Mouse (Mus musculus) B cell, adult 67 days (primary cell): Measurements from ENCODE around the gene Cdkn1a. TPM values are rescaled to one million over a fixed set of nuclear protein-coding genes. Genes with fewer than 3 reads are reported as not detected.

Experiments
- total RNA-seq, 2 experiments: library from RNA; stranded (reverse); gene quantifications; 4 replicates each; pipeline ENCODE4 v1.2.4; 2023

Gene Cdkn1a
- 1 to 10 TPM; 2.0 to 3.2 TPM for total RNA-seq

DNA sequence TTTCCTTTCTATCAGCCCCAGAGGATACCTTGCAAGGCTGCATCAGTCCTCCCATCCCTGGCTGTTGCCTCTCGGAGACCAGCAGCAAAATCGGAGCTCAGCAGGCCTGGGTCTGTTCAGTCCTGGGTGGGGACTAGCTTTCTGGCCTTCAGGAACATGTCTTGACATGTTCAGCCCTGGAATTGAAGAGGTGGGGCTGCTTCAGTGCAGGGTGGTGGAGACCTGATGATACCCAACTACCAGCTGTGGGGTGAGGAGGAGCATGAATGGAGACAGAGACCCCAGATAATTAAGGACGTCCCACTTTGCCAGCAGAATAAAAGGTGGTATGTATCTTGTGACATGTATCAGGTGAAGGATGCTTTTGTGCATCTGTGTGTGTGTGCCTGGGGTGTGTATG lies at the start of gene Cdkn1a:
Cdkn1a (plus strand) TSS at position 201 of the 400 bp plus-strand sequence.

GRCm38 (mm10) chr17:29113591-29114352 lies 23.0 kb downstream of the Cdkn1a start, which contains the start of gene Rab44:
Rab44 (plus strand) TSS chr17:29114145.

Other genes starting within 250 kb of the Cdkn1a start
- gene Pnpla1, start 232.6 kb upstream of the Cdkn1a start, total RNA-seq: under 1 TPM in 1 of 2 experiments, not detected in 1; 0.27 TPM
- gene 4930539E08Rik, start 175.7 kb upstream of the Cdkn1a start, total RNA-seq: under 1 TPM; 0.27 to 0.38 TPM
- not detected for gene Pxt1, start 147.1 kb upstream of the Cdkn1a start, total RNA-seq
- 10 to 100 TPM; 80.3 to 82.1 TPM for gene Kctd20, start 139.0 kb upstream of the Cdkn1a start, total RNA-seq
- 100 to 1,000 TPM; 204 to 207 TPM for gene Stk38, start 83.0 kb upstream of the Cdkn1a start, total RNA-seq
- 100 to 1,000 TPM; 517 to 573 TPM for gene Srsf3, start 58.3 kb upstream of the Cdkn1a start, total RNA-seq
- 1 to 10 TPM in 1 of 2 experiments, under 1 TPM in 1; 0.26 to 1.3 TPM for gene Rab44, start 23.2 kb downstream of the Cdkn1a start, total RNA-seq
- 1 to 10 TPM; 1.2 to 3.2 TPM for gene Cpne5, start 147.2 kb downstream of the Cdkn1a start, total RNA-seq
- 10 to 100 TPM; 26.9 to 27.0 TPM for gene Ppil1, start 173.2 kb downstream of the Cdkn1a start, total RNA-seq
- 100 to 1,000 TPM; 102 to 122 TPM for gene BC004004, start 177.8 kb downstream of the Cdkn1a start, total RNA-seq
- gene Pi16, start 226.7 kb downstream of the Cdkn1a start, total RNA-seq: 1 to 10 TPM in 1 of 2 experiments, under 1 TPM in 1; 0.77 to 1.7 TPM